Mouse (Mus musculus) heart, embryonic 14.5 days (tissue): ENCODE results near the gene Ubap2l. TPM values are rescaled to one million over a fixed set of nuclear protein-coding genes. Genes with fewer than 3 reads are reported as not detected.

Experiments
- ATAC-seq: fragments of 200-750 bp; cut with Nextera tagmentation; 2 replicates; pipeline ENCODE4 v1.8.0; 2017; ENCODE audit warnings: low read depth, moderate TSS enrichment; ENCODE audit not compliant: insufficient number of reproducible peaks, insufficient read depth, low FRiP score
- H3K27ac ChIP-seq, 2 experiments: fragments of 200-500 bp in 1 of 2; fragments of 300-500 bp in 1 of 2; sonication (generic) in 1 of 2; replicated peaks in 1 of 2; 2 replicates each; pipeline ENCODE4 v1.5.1; 2012 to 2014; ENCODE audit warnings: low read depth in 2 of 2, low read length in 2 of 2, control low read depth in 1 of 2, mild to moderate bottlenecking in 1 of 2, mixed read lengths in 1 of 2; ENCODE audit not compliant: control insufficient read depth in 1 of 2, insufficient read depth in 1 of 2
- H3K27me3 ChIP-seq: fragments of 300-500 bp; sonication (generic); 2 replicates; pipeline ENCODE4 v1.6.1; 2014; ENCODE audit warnings: mild to moderate bottlenecking, low read length, control low read depth; ENCODE audit not compliant: control insufficient read depth, insufficient read depth
- H3K36me3 ChIP-seq: fragments of 300-500 bp; sonication (generic); 2 replicates; pipeline ENCODE4 v1.6.1; 2014; ENCODE audit warnings: mild to moderate bottlenecking, control low read depth, low read length, mixed read lengths; ENCODE audit not compliant: control insufficient read depth, insufficient read depth
- H3K4me1 ChIP-seq, 2 experiments: fragments of 200-500 bp in 1 of 2; fragments of 300-500 bp in 1 of 2; sonication (generic) in 1 of 2; 2 replicates each; pipeline ENCODE4 v1.6.1; 2012 to 2014; ENCODE audit warnings: low read length in 2 of 2, control low read depth in 1 of 2, mixed read lengths in 1 of 2; ENCODE audit not compliant: control insufficient read depth in 2 of 2, insufficient read depth in 2 of 2
- H3K4me2 ChIP-seq: fragments of 300-500 bp; sonication (generic); 2 replicates; pipeline ENCODE4 v1.6.1; 2014; ENCODE audit warnings: mild to moderate bottlenecking, low read length
- H3K4me3 ChIP-seq, 2 experiments: fragments of 200-500 bp in 1 of 2; fragments of 300-500 bp in 1 of 2; sonication (generic) in 1 of 2; 2 replicates each; pipeline ENCODE4 v1.5.1; 2012 to 2014; ENCODE audit warnings: low read length in 2 of 2, mild to moderate bottlenecking in 2 of 2, control low read depth in 1 of 2, low read depth in 1 of 2, moderate library complexity in 1 of 2; ENCODE audit not compliant: control insufficient read depth in 1 of 2, insufficient read depth in 1 of 2
- H3K9ac ChIP-seq: fragments of 300-500 bp; sonication (generic); 2 replicates; pipeline ENCODE4 v1.6.1; 2014; ENCODE audit warnings: mild to moderate bottlenecking, low read length
- H3K9me3 ChIP-seq: fragments of 300-500 bp; sonication (generic); 2 replicates; pipeline ENCODE4 v1.6.1; 2016; ENCODE audit warnings: low read length, control low read depth; ENCODE audit not compliant: control insufficient read depth
- WGBS: fragments of 180-500 bp; shearing (Covaris S2); extraction: QIAGEN DNeasy Blood & Tissue Kit; methylation state at CpG from one replicate; pipeline ENCODE4 v1.1.7; 2014; 5-methylcytosine and 5-hydroxymethylcytosine counted together
- polyA plus RNA-seq: library from polyadenylated mRNA; unstranded; fragments of >200 nt; fragmentation: Nextera tagmentation; extraction: Ambion mirVana; gene quantifications from 2 replicates; pipeline ENCODE4 v1.2.1, GENCODE M21; 2014

Ubap2l gene
- polyA plus RNA-seq, 1 experiment from 2014 or later, result 154 TPM

DNA sequence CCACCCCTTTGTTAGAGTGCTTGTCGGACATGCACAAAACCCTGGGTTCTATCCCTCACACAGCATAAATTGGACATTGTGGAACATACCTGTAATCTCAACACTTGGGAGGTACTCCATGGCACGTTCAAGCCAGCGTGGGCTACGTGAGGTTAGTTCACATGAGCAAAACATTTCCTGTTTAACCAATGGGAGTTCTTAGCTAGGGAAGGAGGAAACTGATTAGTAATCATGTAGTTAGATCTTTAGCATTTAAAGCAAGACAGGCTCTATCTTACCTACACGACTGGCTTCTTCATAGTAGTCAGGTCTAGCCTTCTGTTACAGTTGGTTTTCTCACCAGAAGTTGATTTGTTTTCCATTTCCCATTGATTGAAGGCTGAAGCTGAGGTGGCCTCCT, 33.6 kb upstream of the Ubap2l start:
- H3K36me3 ChIP-seq, result peaks cover 51% of the 10 kb centered on the region
- H3K4me2 ChIP-seq, result no peak overlapping the region
- H3K9me3 ChIP-seq, result no peaks in the 10 kb centered on the region
- no peak for ATAC-seq
- no peaks in the 10 kb centered on the region for H3K27me3 ChIP-seq
- no peak overlapping the region for H3K27ac ChIP-seq
- H3K4me1 ChIP-seq, result peaks cover 30 to 47% of the 10 kb centered on the region in 2 experiments
- WGBS, result 75% methylated on average over 5 of the region's 5 CpGs
- H3K4me3 ChIP-seq, result no peak overlapping the region
- H3K9ac ChIP-seq, result no peak overlapping the region

DNA sequence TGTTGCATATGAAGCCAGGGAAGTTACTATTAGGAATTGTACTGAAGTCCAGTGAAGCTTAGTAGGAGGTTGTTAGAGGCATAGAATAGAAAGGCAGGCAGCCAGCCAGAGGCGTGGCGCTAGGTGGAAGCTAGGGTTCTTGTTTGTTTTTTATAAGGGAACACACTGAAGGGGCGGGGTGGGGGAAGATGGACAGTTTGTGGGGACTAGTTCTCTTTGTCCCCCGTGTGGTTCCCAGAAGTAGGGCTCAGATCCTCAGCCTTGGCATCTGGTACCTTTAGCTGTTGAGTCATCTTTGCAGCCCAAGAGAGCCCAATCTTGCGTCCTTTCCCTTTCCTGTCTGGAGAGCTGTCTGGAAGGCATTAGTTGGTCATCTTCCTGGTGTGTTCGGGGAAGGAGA, 32.9 kb upstream of the Ubap2l start:
- peaks cover 30 to 49% of the 10 kb centered on the region in 2 experiments for H3K4me1 ChIP-seq
- ATAC-seq, result no peak
- peak overlapping the region in 1 of 2 experiments; percentile 99; a peak in 2 of 4 replicates for H3K27ac ChIP-seq
- H3K4me2 ChIP-seq, result peak overlapping the region; percentile 12
- 68% methylated on average over 6 of the region's 6 CpGs for WGBS
- no peak overlapping the region for H3K9ac ChIP-seq
- H3K36me3 ChIP-seq, result peaks cover 43% of the 10 kb centered on the region
- no peaks in the 10 kb centered on the region for H3K9me3 ChIP-seq
- H3K4me3 ChIP-seq, result no peak overlapping the region
- no peaks in the 10 kb centered on the region for H3K27me3 ChIP-seq

DNA sequence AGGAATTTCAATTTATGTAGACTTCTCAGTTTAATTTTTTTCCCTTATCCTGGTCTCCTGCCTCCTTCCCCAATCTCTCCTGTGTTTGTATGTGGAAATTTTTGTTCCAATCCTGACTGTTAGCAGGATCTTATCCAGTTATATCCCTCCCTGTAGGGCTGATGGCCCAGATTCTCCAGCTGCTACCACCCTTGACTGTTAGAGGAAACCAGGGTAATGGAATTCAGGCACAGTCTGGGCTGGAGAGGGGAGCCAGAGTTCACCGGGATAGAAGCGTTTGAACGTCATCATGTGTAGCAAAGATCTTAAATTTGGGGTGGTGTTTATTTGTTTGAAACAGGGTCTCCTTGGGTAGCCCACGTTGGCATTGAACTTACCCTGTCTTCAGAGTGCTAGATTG, 32.4 kb upstream of the Ubap2l start:
- Histone ChIP-seq H3K9me3 (no peaks in the 10 kb centered on the region), H3K9ac (0 out of 2 replicates have a peak overlapping the region, but pooled peaks have one; percentile 18), H3K27ac (peak overlapping the region in 1 of 2 experiments; percentile 99; a peak in 2 of 4 replicates), H3K4me3 (no peak overlapping the region), H3K4me1 (peaks cover 30 to 49% of the 10 kb centered on the region in 2 experiments), H3K27me3 (no peaks in the 10 kb centered on the region), H3K4me2 (peak overlapping the region; percentile 80), H3K36me3 (peaks cover 38% of the 10 kb centered on the region)
- no peak for ATAC-seq
- WGBS, result 51% methylated on average over 4 of the region's 4 CpGs

DNA sequence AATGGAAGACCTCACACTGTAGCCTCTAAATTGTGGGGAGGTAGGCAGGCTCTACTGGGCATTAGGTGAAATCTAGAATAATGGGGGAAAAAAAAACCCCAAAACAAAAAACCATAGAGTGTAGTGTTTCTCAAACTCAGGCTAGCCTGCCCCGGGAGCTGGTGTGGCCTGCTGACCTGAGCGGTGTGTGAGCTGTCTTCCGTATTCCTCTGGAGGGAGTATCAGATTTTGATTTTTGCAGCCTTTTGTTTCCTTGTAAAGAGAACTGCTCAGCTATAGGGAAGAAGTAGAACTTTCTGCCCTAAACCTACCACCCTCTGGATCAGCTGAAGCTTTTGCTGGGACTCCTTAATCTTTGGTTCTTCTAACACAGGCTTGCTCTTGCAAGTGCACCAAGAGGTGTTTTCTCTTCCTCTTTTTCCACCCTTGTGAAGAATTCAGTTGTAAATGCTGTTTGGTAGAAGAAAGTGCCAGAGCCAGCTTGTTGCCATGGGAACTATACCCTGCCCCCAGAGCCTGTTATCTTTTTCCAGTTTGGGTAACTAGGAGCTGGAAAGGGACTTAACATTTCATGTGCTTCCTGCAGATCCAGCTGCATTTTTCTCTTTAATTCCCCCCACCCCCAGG, 31.4 kb upstream of the Ubap2l start:
- ATAC-seq, result no peak
- Histone ChIP-seq H3K36me3 (peaks cover 28% of the 10 kb centered on the region), H3K4me1 (peaks cover 30 to 52% of the 10 kb centered on the region in 2 experiments), H3K27ac (peak overlapping the region; percentile 14 to 99; a peak in 3 of 4 replicates), H3K9ac (peak overlapping the region; percentile 31; the same call in 1 of the 2 replicates), H3K4me3 (0 out of 4 replicates have a peak overlapping the region, but pooled peaks of 1 of the 2 experiments have one; percentile 0), H3K9me3 (no peaks in the 10 kb centered on the region), H3K27me3 (no peaks in the 10 kb centered on the region), H3K4me2 (peak overlapping the region; percentile 80)
- 62% methylated on average over 3 of the region's 3 CpGs for WGBS

DNA sequence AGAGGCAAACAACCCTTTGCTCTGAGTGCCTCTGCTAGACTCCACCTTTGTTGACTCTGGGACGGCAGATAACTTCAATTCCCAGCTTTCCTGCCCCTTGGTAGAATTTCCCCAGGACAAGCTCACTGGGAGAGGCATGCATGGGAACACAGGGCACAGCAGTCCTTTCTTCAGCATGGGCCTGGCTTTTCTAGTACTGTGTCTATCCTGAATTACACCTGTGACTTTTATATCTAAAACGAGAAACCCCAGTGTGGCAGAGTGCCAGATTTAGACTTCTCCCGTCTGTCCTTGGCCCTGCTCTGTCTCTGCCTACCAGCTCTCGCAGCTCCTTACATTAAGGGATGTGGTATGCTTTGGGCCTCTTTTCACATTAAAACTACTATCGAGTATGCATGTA, 30.6 kb upstream of the Ubap2l start:
- H3K36me3 ChIP-seq, result peaks cover 20% of the 10 kb centered on the region
- peak overlapping the region; percentile 31 for H3K9ac ChIP-seq
- H3K4me2 ChIP-seq, result peak overlapping the region; percentile 80
- WGBS, result 20% methylated on average over 5 of the region's 5 CpGs
- ATAC-seq, result no peak
- H3K4me3 ChIP-seq, result 0 out of 4 replicates have a peak overlapping the region, but pooled peaks of 1 of the 2 experiments have one; percentile 0
- H3K4me1 ChIP-seq, result peaks cover 30 to 56% of the 10 kb centered on the region in 2 experiments
- no peaks in the 10 kb centered on the region for H3K9me3 ChIP-seq
- peak overlapping the region; percentile 33 to 99; a peak in 3 of 4 replicates for H3K27ac ChIP-seq
- no peaks in the 10 kb centered on the region for H3K27me3 ChIP-seq

DNA sequence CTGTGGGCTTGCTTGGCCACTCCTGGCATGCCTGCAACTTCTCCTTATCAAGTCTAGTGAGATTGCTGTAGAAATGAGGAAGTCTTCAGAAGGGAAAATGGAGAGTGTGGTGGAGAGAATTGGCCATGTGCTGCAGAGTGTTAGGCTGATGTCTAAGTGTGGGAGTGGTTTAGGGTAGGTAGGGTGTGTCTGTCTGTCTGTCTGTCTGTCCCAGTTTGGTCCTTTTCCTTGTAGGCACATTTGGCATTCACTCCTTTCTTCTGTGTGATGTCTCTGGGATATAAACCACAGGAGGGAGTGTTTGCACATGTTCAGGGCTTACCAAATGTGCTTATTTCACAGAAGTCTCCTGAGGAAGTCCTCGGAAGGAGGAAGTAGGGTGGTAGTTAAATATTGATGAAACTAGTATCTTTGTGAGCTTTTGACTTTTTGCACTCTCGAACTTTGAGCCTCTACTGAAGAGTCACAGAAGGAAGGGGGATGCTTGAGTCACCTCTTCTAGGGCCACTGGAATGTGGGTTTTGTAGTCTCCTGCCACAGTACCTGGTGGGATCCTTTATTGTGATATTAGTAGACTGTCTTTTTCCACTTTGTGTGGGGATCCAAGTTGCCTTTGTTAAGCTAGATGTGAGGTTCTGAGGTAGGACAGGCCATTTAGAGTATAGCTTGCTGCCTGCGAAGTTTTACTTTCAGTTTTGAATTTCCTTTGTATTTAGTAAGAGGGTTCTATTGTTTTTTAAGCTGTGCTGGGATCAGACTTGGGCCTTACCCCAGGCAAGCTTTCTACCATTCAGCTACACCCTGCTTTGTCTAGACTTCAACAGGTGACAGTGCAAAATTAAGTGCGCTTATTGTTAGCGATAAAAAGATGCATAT, 29.2 kb upstream of the Ubap2l start:
- Histone ChIP-seq H3K4me2 (peak overlapping the region; percentile 80), H3K27me3 (no peaks in the 10 kb centered on the region), H3K27ac (peak overlapping the region; percentile 72 to 99), H3K9me3 (no peaks in the 10 kb centered on the region), H3K36me3 (peaks cover 6% of the 10 kb centered on the region), H3K4me3 (peak overlapping the region; percentile 23 to 95), H3K9ac (peak overlapping the region; percentile 94), H3K4me1 (peaks cover 32 to 61% of the 10 kb centered on the region in 2 experiments)
- ATAC-seq, result no peak
- WGBS, result 67% methylated on average over 5 of the region's 5 CpGs

DNA sequence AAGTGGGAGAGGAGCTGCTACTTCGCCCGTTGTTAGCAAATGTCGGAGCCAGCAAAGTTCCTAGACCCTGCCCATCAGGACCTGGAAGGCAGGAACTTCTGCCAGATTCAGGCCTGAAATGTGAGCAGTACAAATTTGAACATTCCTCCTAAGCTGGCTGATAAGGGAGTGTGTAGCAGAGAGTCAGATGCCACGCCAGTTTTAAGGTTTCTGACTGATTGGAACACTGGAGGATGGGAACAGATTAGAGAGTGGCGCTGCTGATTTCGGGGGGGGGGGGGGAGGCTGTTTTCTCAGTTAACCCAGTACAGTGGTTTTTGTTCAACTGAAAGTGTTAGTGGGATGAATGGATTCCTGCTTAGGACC, 28.1 kb upstream of the Ubap2l start:
- Histone ChIP-seq H3K9ac (peak overlapping the region; percentile 94), H3K36me3 (no peaks in the 10 kb centered on the region), H3K27ac (peak overlapping the region; percentile 95 to 99), H3K4me2 (peak overlapping the region; percentile 80), H3K9me3 (no peaks in the 10 kb centered on the region), H3K4me3 (peak overlapping the region; percentile 85 to 95), H3K27me3 (no peaks in the 10 kb centered on the region), H3K4me1 (peaks cover 32 to 59% of the 10 kb centered on the region in 2 experiments)
- WGBS, result 0% methylated on average over 6 of the region's 6 CpGs
- ATAC-seq, result no peak
